Mouse (Mus musculus): ENCODE measurements around the gene Lzic. TPM values are rescaled to one million over a fixed set of nuclear protein-coding genes. Genes with fewer than 3 reads are reported as not detected.

The Lzic gene
- polyA plus RNA-seq, 1 experiment from 2014 or later: 39.8 TPM

- H3K27me3 ChIP-seq (ENCODE audit: control insufficient read depth, insufficient read depth, low read length): no peaks in the 10 kb centered on the region
- peak overlapping the region in 1 of 2 experiments; percentile 49; a peak in 3 of 4 replicates for H3K27ac ChIP-seq (replicated peaks in 1 of 2; ENCODE audit: control insufficient read depth in 1 of 2, insufficient read depth in 1 of 2, low read depth in 2 of 2, low read length in 2 of 2)
- 0 out of 2 replicates have a peak, but pooled peaks have one; percentile 16 for ATAC-seq (ENCODE audit: insufficient number of reproducible peaks, insufficient read depth, low FRiP score, low read depth)
- H3K4me3 ChIP-seq (ENCODE audit: control insufficient read depth in 1 of 2, insufficient read depth in 1 of 2, low read depth in 1 of 2, low read length in 2 of 2): no peak overlapping the region
- WGBS: 63% methylated on average over 15 of the region's 15 CpGs
- peaks cover 38 to 51% of the 10 kb centered on the region in 2 experiments for H3K4me1 ChIP-seq (ENCODE audit: control insufficient read depth in 2 of 2, insufficient read depth in 2 of 2, low read length in 2 of 2)
- no peaks in the 10 kb centered on the region for H3K9me3 ChIP-seq (ENCODE audit: control insufficient read depth, low read length)
- 0 out of 2 replicates have a peak overlapping the region, but pooled peaks have one; percentile 4 for H3K9ac ChIP-seq (ENCODE audit: low read length)
- H3K36me3 ChIP-seq (ENCODE audit: control insufficient read depth, insufficient read depth, low read length): no peaks in the 10 kb centered on the region
- no peak overlapping the region for H3K4me2 ChIP-seq (ENCODE audit: low read length)
Observed at GRCm38 (mm10) chr4:149527621-149528354, 42.8 kb downstream of the Lzic start.

- Histone ChIP-seq H3K4me2 (ENCODE audit: low read length) (no peak overlapping the region), H3K4me3 (ENCODE audit: control insufficient read depth in 1 of 2, insufficient read depth in 1 of 2, low read depth in 1 of 2, low read length in 2 of 2) (no peak overlapping the region), H3K27ac (replicated peaks in 1 of 2; ENCODE audit: control insufficient read depth in 1 of 2, insufficient read depth in 1 of 2, low read depth in 2 of 2, low read length in 2 of 2) (peak overlapping the region; percentile 31 to 62), H3K36me3 (ENCODE audit: control insufficient read depth, insufficient read depth, low read length) (no peaks in the 10 kb centered on the region), H3K9ac (ENCODE audit: low read length) (no peak overlapping the region), H3K9me3 (ENCODE audit: control insufficient read depth, low read length) (no peaks in the 10 kb centered on the region), H3K4me1 (ENCODE audit: control insufficient read depth in 2 of 2, insufficient read depth in 2 of 2, low read length in 2 of 2) (peaks cover 30 to 32% of the 10 kb centered on the region in 2 experiments), H3K27me3 (ENCODE audit: control insufficient read depth, insufficient read depth, low read length) (no peaks in the 10 kb centered on the region)
- no peak for ATAC-seq (ENCODE audit: insufficient number of reproducible peaks, insufficient read depth, low FRiP score, low read depth)
- WGBS: 28% methylated on average over 6 of the region's 6 CpGs
Observed at GRCm38 (mm10) chr4:149529691-149530090, 44.7 kb downstream of the Lzic start.

- Histone ChIP-seq H3K27ac (replicated peaks in 1 of 2; ENCODE audit: control insufficient read depth in 1 of 2, insufficient read depth in 1 of 2, low read depth in 2 of 2, low read length in 2 of 2) (peak overlapping the region; percentile 73 to 90), H3K9me3 (ENCODE audit: control insufficient read depth, low read length) (no peaks in the 10 kb centered on the region), H3K9ac (ENCODE audit: low read length) (no peak overlapping the region; the same call in 1 of the 2 replicates), H3K27me3 (ENCODE audit: control insufficient read depth, insufficient read depth, low read length) (no peaks in the 10 kb centered on the region), H3K4me1 (ENCODE audit: control insufficient read depth in 2 of 2, insufficient read depth in 2 of 2, low read length in 2 of 2) (peaks cover 16 to 35% of the 10 kb centered on the region in 2 experiments), H3K4me3 (ENCODE audit: control insufficient read depth in 1 of 2, insufficient read depth in 1 of 2, low read depth in 1 of 2, low read length in 2 of 2) (no peak overlapping the region), H3K36me3 (ENCODE audit: control insufficient read depth, insufficient read depth, low read length) (no peaks in the 10 kb centered on the region), H3K4me2 (ENCODE audit: low read length) (peak overlapping the region; percentile 21)
- 23% methylated on average over 8 of the region's 8 CpGs for WGBS
- ATAC-seq (ENCODE audit: insufficient number of reproducible peaks, insufficient read depth, low FRiP score, low read depth): peak; percentile 83
Observed at GRCm38 (mm10) chr4:149539441-149539840, 54.4 kb downstream of the Lzic start.

- no peak overlapping the region for H3K27ac ChIP-seq (replicated peaks in 1 of 2; ENCODE audit: control insufficient read depth in 1 of 2, insufficient read depth in 1 of 2, low read depth in 2 of 2, low read length in 2 of 2)
- no peak overlapping the region for H3K4me3 ChIP-seq (ENCODE audit: control insufficient read depth in 1 of 2, insufficient read depth in 1 of 2, low read depth in 1 of 2, low read length in 2 of 2)
- H3K4me1 ChIP-seq (ENCODE audit: control insufficient read depth in 2 of 2, insufficient read depth in 2 of 2, low read length in 2 of 2): peaks cover 16 to 35% of the 10 kb centered on the region in 2 experiments
Observed at GRCm38 (mm10) chr4:149541935-149542334, 56.9 kb downstream of the Lzic start.

GRCm38 (mm10) chr4:149542431-149542830 is 57.4 kb downstream of the Lzic start:
- Histone ChIP-seq H3K27ac (replicated peaks in 1 of 2; ENCODE audit: control insufficient read depth in 1 of 2, insufficient read depth in 1 of 2, low read depth in 2 of 2, low read length in 2 of 2) (no peak overlapping the region), H3K4me1 (ENCODE audit: control insufficient read depth in 2 of 2, insufficient read depth in 2 of 2, low read length in 2 of 2) (peaks cover 16 to 35% of the 10 kb centered on the region in 2 experiments), H3K4me3 (ENCODE audit: control insufficient read depth in 1 of 2, insufficient read depth in 1 of 2, low read depth in 1 of 2, low read length in 2 of 2) (no peak overlapping the region), H3K27me3 (ENCODE audit: control insufficient read depth, insufficient read depth, low read length) (no peaks in the 10 kb centered on the region), H3K9me3 (ENCODE audit: control insufficient read depth, low read length) (no peaks in the 10 kb centered on the region), H3K4me2 (ENCODE audit: low read length) (no peak overlapping the region), H3K36me3 (ENCODE audit: control insufficient read depth, insufficient read depth, low read length) (peaks cover 17% of the 10 kb centered on the region), H3K9ac (ENCODE audit: low read length) (no peak overlapping the region)
- WGBS: 81% methylated on average over 12 of the region's 12 CpGs
- no peak for ATAC-seq (ENCODE audit: insufficient number of reproducible peaks, insufficient read depth, low FRiP score, low read depth)

More at GRCm38 (mm10) chr4:149541935-149542334, 56.9 kb downstream of the Lzic start:
- WGBS: 49% methylated on average over 5 of the region's 5 CpGs
- 0 out of 2 replicates have a peak overlapping the region, but pooled peaks have one; percentile 21 for H3K9ac ChIP-seq (ENCODE audit: low read length)
- no peak overlapping the region for H3K4me2 ChIP-seq (ENCODE audit: low read length)
- H3K36me3 ChIP-seq (ENCODE audit: control insufficient read depth, insufficient read depth, low read length): peaks cover 16% of the 10 kb centered on the region
- H3K27me3 ChIP-seq (ENCODE audit: control insufficient read depth, insufficient read depth, low read length): no peaks in the 10 kb centered on the region
- no peak for ATAC-seq (ENCODE audit: insufficient number of reproducible peaks, insufficient read depth, low FRiP score, low read depth)
- no peaks in the 10 kb centered on the region for H3K9me3 ChIP-seq (ENCODE audit: control insufficient read depth, low read length)

- peaks cover 16 to 32% of the 10 kb centered on the region in 2 experiments for H3K4me1 ChIP-seq (ENCODE audit: control insufficient read depth in 2 of 2, insufficient read depth in 2 of 2, low read length in 2 of 2)
- H3K4me3 ChIP-seq (ENCODE audit: control insufficient read depth in 1 of 2, insufficient read depth in 1 of 2, low read depth in 1 of 2, low read length in 2 of 2): no peak overlapping the region
- H3K9ac ChIP-seq (ENCODE audit: low read length): no peak overlapping the region
- 42% methylated on average over 10 of the region's 10 CpGs for WGBS
- no peaks in the 10 kb centered on the region for H3K9me3 ChIP-seq (ENCODE audit: control insufficient read depth, low read length)
- no peak overlapping the region for H3K4me2 ChIP-seq (ENCODE audit: low read length)
- no peak for ATAC-seq (ENCODE audit: insufficient number of reproducible peaks, insufficient read depth, low FRiP score, low read depth)
- no peaks in the 10 kb centered on the region for H3K27me3 ChIP-seq (ENCODE audit: control insufficient read depth, insufficient read depth, low read length)
- peaks cover 18% of the 10 kb centered on the region for H3K36me3 ChIP-seq (ENCODE audit: control insufficient read depth, insufficient read depth, low read length)
- no peak overlapping the region for H3K27ac ChIP-seq (replicated peaks in 1 of 2; ENCODE audit: control insufficient read depth in 1 of 2, insufficient read depth in 1 of 2, low read depth in 2 of 2, low read length in 2 of 2)
Observed at GRCm38 (mm10) chr4:149542927-149543553, 58.0 kb downstream of the Lzic start.

GRCm38 (mm10) chr4:149544892-149545291 is 59.9 kb downstream of the Lzic start:
- ATAC-seq (ENCODE audit: insufficient number of reproducible peaks, insufficient read depth, low FRiP score, low read depth): no peak

More at GRCm38 (mm10) chr4:149544892-149545291, 59.9 kb downstream of the Lzic start:
- 73% methylated on average over 8 of the region's 8 CpGs for WGBS
- Histone ChIP-seq H3K9ac (ENCODE audit: low read length) (0 out of 2 replicates have a peak overlapping the region, but pooled peaks have one; percentile 8), H3K36me3 (ENCODE audit: control insufficient read depth, insufficient read depth, low read length) (peaks cover 18% of the 10 kb centered on the region), H3K4me1 (ENCODE audit: control insufficient read depth in 2 of 2, insufficient read depth in 2 of 2, low read length in 2 of 2) (peaks cover 4 to 15% of the 10 kb centered on the region in 2 experiments; a peak in 3 of 4 replicates), H3K9me3 (ENCODE audit: control insufficient read depth, low read length) (no peaks in the 10 kb centered on the region), H3K27ac (replicated peaks in 1 of 2; ENCODE audit: control insufficient read depth in 1 of 2, insufficient read depth in 1 of 2, low read depth in 2 of 2, low read length in 2 of 2) (no peak overlapping the region), H3K4me3 (ENCODE audit: control insufficient read depth in 1 of 2, insufficient read depth in 1 of 2, low read depth in 1 of 2, low read length in 2 of 2) (no peak overlapping the region), H3K4me2 (ENCODE audit: low read length) (no peak overlapping the region), H3K27me3 (ENCODE audit: control insufficient read depth, insufficient read depth, low read length) (no peaks in the 10 kb centered on the region)
